7 mouse cellular contexts compared by ENCODE assay signal in genomic region chr9:104262823-104263352, GRCm38 (mm10). TPM values are rescaled to one million over a fixed set of nuclear protein-coding genes. Genes with fewer than 3 reads are reported as not detected.
A peak's percentile ranks its signal among the peaks of the same experiment; 100 is the strongest.
DNase-seq lines count a peak whose midpoint lies in the region; ATAC-seq lines count a peak whose summit lies in the region.

TSS of gene Dnajc13 (minus strand) at chr9:104262930.

- intact Hi-C loops in gastrocnemius, postnatal 36 days (cut with DNase I) = no loop called here
- intact Hi-C loops in left cerebral cortex, postnatal 25 days (cut with DNase I) = no loop called here

- peaks cover 9% of the 10 kb centered on the region; the same call in 1 of the 2 replicates for H3K4me1 ChIP-seq in intestine, embryonic 15.5 days (replicated peaks)
- H3K4me1 ChIP-seq in midbrain, embryonic 10.5 days = peaks cover 24% of the 10 kb centered on the region

- WGBS in intestine, embryonic 15.5 days = under 1% methylated on average over 60 of the region's 60 CpGs
- WGBS in midbrain, embryonic 10.5 days = under 1% methylated on average over 60 of the region's 60 CpGs

- peak within 1 kb of the TSS; percentile 83 for H3K9ac ChIP-seq in intestine, embryonic 15.5 days

- no peaks in the 10 kb centered on the region for H3K9me3 ChIP-seq in intestine, embryonic 15.5 days
- no peaks in the 10 kb centered on the region for H3K9me3 ChIP-seq in midbrain, embryonic 10.5 days (replicated peaks)

- peak within 1 kb of the TSS; percentile 90 for H3K27ac ChIP-seq in intestine, embryonic 15.5 days
- peak within 1 kb of the TSS; percentile 92 for H3K27ac ChIP-seq in midbrain, embryonic 10.5 days (replicated peaks)

- no peaks in the 10 kb centered on the region for H3K36me3 ChIP-seq in intestine, embryonic 15.5 days
- no peaks in the 10 kb centered on the region for H3K36me3 ChIP-seq in midbrain, embryonic 10.5 days

- peak within 1 kb of the TSS; percentile 88 for H3K4me3 ChIP-seq in intestine, embryonic 15.5 days (replicated peaks)
- peak within 1 kb of the TSS; percentile 95 for H3K4me3 ChIP-seq in midbrain, embryonic 10.5 days

- H3K27me3 ChIP-seq in intestine, embryonic 15.5 days (replicated peaks) = no peaks in the 10 kb centered on the region
- no peaks in the 10 kb centered on the region for H3K27me3 ChIP-seq in midbrain, embryonic 10.5 days (ENCODE audit: low read depth, poor library complexity, severe bottlenecking)

- peak; percentile 100 for DNase-seq in adrenal gland, adult 2 months
- DNase-seq in embryo, embryonic 11.5 days (ENCODE audit: low read depth, low spot score) = peak; percentile 96
- peak; percentile 97 for DNase-seq in gastrocnemius, postnatal 36 days
- DNase-seq in left cerebral cortex, postnatal 25 days (ENCODE audit: low spot score in 2 of 2) = peak; percentile 98 to 99
- DNase-seq in midbrain, embryonic 10.5 days (ENCODE audit: low spot score) = peak; percentile 97
- peak; percentile 97 for DNase-seq in right cerebral cortex, postnatal 4 days

- ATAC-seq in intestine, embryonic 15.5 days = peak; percentile 98

- peak within 1 kb of the TSS; percentile 82 for H3K4me2 ChIP-seq in intestine, embryonic 15.5 days (replicated peaks)

RNA-seq across cellular contexts. Expression of gene Dnajc13, which starts in this region (rescaled TPM):
- 10 to 100 TPM; 39.2 to 44.2 TPM for total RNA-seq in adrenal gland, adult 2 months (2021)
- 28.5 and 29.1 TPM in 2 replicates for polyA plus RNA-seq in adrenal gland, adult 2 months (2012; rRNA removed)
- total RNA-seq in gastrocnemius, postnatal 36 days (2021) = 10 to 100 TPM; 19.1 to 25.4 TPM
- 19.1 and 21.8 TPM in 2 replicates for polyA plus RNA-seq in intestine, embryonic 15.5 days (2015; fragmentation: Nextera tagmentation; extraction: Ambion mirVana)
- 10 to 100 TPM; 64.2 to 68.5 TPM for total RNA-seq in left cerebral cortex, postnatal 25 days (2021)
- polyA plus RNA-seq in midbrain, embryonic 10.5 days (2016; fragmentation: Nextera tagmentation; extraction: Ambion mirVana) = 15.9 and 18.7 TPM in 2 replicates

Comparison
In these comparisons a context has a peak if more than half of its experiments do, and no peak if none do; other contexts are left out.
1. Peak in every context shown above with its lines: DNase-seq, ATAC-seq, H3K4me3 ChIP-seq and H3K27ac ChIP-seq.